Mouse (Mus musculus): ENCODE measurements at regions not wholly inside any gene's neighbourhood (a gene's known extent, or its start where the extent isn't known, plus 50 kb on each side); places are given as distances from the start of the nearest gene placed in this dataset.

- DNase-seq = no peak
Measured at GRCm38 (mm10) chr4:31723501-31723900, 240.4 kb upstream of the Map3k7 start.

DNA sequence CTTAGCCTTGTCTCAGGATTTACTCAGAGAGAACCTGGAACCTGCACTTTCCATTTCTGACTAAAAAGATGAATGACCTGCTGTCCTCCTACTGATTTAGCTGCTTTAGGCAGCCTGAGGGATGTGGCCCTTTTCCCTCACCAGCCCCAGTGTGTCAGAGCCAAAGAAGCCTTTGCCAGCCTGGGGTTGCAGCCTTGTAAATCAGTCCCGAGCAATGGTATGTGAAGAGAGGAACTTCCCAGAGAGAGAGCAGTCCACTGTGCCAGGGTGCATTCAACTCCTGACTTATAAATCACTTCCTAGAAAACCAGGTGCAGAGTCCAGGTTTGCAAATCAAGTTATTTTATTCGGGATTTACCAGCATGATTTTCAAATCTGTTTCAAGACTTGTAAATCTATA, 239.5 kb upstream of the Map3k7 start:
- DNase-seq = no peak

- DNase-seq = no peak
Measured at GRCm38 (mm10) chr4:31727498-31728148, 236.3 kb upstream of the Map3k7 start.

GRCm38 (mm10) chr4:31728149-31728516, 235.8 kb upstream of the Map3k7 start:
- no peak for DNase-seq

DNA sequence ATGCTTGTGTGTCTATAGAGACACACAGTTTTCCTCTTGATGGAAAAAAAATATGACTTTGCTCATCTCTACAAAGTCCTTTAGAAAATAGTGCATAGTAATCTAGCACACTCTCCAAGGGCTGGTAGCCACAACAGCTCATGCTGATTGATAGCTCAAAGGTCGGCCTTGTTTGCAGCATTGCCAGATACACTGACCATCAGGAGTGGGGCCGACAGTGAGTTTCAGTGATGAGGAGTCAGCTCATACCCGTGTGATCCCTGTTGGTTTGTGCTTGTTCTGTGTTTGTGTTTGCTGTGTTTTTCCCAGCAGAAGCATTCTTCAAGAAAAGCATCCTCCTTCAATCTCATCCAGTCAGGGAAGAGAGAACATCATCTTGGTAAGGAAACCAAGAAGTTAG, 220.1 kb upstream of the Map3k7 start:
- no peak for DNase-seq

DNA sequence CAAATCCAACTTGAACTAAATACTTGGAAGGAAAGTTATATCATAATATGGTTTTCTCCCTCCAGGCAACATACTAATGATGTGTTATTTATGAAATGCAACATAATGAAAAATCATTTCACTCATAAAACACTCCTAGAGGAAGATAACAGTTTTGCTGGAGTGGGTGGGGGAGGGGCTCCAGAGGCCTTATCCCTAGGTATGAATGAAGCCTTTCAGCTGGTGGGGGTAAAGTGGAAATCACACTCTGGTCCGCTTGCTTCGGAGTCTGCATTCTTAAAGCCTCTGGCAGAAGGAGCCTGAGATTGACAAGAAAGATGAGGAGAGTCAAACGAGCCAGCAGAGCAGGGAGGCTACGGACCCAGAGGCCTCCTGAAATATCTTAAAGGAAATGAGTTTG, 219.5 kb upstream of the Map3k7 start:
- DNase-seq = no peak

- DNase-seq = no peak
Measured at GRCm38 (mm10) chr4:31753677-31754312, 210.1 kb upstream of the Map3k7 start.

DNA sequence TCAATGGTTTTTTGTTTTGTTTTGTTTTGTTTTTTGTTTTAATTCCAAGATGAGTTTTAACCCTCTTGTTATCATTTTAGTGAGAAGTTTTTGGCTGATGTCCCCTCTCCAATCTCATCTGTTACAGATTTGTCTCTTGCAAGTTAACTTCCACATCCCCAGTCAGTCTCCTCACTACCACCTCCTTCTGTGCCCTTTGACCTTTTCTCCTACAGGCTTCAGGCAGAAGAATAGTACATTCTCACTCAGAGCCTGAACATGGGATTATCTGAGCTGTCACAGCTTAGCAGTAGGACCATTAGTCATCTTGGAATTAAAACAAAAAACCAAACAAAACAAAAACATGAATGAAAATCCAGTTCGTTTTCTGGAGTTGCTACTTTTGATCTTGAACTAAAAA, 206.8 kb upstream of the Map3k7 start:
- no peak for DNase-seq

- no peak for DNase-seq
Measured at GRCm38 (mm10) chr4:31760116-31760515, 203.8 kb upstream of the Map3k7 start.

DNA sequence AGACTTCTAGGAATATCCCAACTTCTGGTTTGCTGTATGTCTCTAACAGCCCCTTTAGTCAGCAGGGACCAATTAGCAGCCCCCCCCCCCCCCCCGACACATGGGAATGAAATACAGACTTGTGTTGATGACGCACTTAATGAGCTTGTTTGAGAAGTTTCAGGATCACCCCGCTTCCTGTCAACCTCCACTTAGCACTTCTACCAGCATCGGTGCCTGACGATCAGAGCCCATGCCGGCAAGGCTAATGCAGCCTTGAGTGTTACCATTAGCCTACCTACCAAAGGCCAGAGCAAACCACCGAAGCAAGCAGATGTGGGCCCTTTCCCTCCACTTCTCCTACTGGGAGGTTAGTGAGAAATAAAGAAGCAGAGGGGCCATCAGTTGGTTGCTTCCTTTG, 201.7 kb upstream of the Map3k7 start:
- DNase-seq = no peak

DNA sequence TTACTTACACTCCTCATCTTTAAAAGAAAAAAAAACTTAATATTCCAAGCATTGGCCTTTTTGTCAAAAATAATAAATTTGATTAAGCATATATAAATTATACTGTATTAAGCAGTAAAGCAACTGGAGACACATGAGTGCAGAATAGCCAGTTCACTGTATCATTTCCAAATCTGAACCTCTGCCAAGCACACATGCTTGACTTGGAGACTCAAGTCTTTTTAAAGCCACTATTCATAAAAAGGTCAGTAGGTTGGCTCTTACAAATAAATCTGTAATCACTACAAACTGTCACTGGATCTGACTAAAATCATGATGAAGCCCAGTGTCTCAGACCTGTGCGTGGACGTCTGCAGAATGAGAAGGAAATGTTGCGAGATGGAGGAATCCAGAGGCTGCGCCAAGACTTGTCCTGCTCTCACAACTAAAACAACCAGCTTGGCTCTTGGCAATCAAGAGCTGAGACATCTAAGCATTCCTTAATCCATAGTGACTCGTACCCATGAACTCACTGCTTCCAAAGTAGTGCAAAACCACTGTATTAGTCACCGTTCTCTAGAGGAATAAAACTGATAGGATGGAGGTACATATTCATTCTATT, 195.8 kb upstream of the Map3k7 start:
- DNase-seq = no peak

DNA sequence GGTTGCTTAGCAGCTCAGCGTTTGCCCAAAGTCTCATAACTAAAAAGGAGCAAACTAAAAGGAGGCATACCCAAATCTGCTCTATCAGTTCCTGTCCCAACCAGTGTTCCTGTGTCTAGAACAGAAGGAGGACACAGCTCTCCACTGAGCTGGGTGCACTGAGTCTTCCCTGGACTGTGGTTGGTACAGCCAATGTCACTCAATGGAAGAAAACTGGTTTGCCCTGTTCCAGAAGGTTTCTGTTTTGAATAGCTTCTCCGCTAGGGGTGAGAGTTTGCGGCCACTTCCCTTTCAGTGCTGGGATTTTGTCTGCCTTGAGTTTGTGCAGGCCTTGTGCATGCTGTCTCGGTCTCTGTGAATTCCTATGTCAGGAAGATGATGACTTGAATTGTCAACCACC, 194.6 kb upstream of the Map3k7 start:
- no peak for DNase-seq

DNA sequence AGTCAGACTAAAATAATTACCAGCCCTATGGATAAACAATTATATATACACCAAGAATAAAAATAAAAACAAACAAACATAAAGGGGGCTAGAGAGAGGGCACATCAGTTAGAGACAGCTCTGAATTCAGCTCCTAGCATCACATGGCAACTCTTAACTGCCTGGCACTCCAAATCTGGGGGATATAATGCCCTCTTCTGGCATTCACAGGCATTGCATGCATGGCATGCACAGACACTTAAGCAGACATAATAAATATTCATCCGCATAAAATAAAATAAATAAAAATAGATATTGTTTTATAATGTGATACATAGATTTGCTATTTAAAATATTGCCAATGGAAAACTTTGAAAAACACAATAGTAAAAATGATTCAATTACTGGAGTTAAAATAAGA, 177.6 kb upstream of the Map3k7 start:
- no peak for DNase-seq

DNA sequence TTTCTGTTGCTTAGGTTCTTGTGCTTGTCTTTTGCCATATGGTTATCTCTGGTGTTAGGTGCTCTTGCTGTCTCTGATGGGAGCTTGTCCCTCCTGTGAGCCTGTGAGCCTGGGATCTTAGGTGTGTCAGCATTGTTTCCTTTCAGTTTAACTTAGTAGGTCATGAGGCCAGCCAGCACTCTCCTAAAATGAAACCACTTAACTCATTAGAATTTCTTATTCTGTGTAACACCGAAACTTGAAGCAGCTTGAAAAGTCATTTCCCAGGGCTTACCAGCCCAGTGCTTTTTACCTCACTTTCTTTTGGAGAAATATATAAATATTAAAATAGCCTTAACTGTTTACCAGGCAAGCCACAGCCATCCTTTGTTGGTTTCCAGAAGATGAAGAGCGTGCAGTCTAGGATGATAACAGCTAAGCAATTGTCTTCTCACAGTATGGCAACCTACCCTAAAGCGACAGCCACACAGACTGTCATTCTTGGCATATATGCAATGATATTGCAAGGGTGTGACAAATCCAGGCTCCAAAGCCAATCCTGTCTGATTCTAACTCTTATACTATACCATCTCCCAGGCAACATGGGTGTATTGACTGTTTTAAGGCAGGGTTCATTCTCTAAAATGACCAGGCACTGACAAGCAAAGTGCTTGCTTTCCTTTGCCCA, 146.2 kb upstream of the Map3k7 start:
- DNase-seq = no peak

DNA sequence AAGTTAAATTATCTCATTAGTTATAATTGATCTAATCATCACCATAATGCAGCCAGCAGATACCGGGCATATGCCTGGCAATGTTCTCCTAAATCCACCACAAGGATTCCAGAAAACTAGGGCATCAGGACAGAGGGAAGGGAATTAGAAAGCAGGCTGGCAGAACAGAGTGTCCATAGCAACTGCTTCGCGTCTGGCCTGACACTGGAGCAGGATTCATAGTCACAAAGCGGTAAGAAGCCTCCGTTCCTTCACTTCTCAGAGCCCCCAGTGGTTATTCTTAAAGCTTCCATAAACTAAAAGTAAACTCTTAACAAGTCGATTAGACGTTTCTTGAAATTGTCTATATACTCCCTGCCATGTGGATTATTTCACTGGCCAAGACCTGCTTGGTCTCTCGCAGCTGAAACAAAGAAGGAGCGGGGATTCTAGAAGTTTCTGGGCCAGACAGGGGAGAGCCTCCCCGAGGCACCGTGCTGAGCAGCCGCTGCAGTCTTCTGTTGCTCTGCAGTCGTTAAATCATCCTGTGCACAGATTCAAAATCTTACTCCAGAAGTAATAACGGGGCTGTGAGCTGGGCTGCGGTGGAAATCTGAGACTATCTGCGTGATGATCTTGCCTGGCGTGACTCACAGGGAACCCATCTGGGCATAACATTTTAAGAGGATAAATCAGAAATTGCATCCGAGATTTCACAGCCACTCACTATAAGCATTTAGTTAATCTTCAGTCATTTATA, 144.2 kb upstream of the Map3k7 start:
- DNase-seq = no peak

- DNase-seq = peak; percentile 13
Measured at GRCm38 (mm10) chr4:31823574-31824348, 140.1 kb upstream of the Map3k7 start.

GRCm38 (mm10) chr4:31824518-31825437, 139.1 kb upstream of the Map3k7 start:
- no peak for DNase-seq

GRCm38 (mm10) chr4:31825438-31825830, 138.5 kb upstream of the Map3k7 start:
- no peak for DNase-seq

DNA sequence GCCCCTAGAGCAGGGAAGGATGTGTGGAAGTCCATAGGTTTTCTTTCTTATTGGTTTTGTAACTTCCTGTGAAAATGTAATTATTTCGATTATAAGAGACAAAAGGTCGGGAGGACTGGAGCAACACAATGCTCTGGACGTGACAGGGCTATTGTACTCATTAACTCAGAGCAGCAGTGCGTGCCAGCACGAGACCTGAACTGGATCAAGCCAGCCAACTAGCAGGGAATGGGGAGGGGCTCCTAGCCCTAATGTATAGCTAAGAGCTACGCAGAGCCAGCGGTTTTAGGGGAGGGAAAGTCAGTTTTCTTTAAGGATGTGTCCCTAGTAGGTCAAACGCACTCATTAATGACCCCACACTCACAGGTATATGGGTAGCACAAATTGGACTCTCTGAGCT, 137.2 kb upstream of the Map3k7 start:
- DNase-seq = no peak

- DNase-seq = peak; percentile 41
Measured at GRCm38 (mm10) chr4:31827266-31827665, 136.6 kb upstream of the Map3k7 start.

- DNase-seq = no peak
Measured at GRCm38 (mm10) chr4:31830241-31830640, 133.7 kb upstream of the Map3k7 start.
